Mouse (Mus musculus): Measurements from ENCODE around the gene Ppp2r2c.

DNA sequence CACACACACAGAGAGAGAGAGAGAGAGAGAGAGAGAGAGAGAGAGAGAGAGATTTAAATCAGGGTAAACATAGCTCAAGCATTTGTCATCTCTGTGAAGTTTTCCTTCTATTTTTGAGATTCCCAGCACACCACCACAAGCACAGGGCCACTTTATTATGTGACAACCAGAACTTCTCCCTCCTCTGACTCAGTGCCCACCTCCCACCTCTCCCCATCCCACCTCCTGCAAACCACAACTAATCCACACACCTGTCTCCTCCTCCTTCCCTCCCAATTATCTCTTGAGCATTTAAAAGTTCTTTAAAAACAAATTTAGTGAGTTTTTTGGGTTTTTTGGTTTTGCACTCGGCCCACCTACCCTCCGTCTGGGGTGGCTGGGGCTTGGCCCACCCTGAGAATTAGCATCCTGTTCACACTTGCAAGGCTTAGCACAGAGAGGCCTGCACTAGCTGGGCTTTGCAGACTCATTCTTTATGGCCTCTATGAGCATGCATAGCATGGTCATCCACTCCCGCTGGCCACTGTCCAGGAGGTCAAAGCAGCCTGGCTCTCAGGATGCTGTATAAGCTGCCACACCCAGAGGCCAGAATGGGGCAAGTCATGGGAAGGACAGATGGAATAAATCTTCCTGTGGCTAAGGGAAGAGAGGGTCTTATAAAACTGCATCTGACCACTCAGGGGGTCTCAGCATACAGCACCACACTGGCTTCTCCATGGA is 122.5 kb downstream of the Ppp2r2c start:
- TF ChIP-seq CTCF (IDR thresholded peaks at IDR 0.05; ENCODE audit: borderline replicate concordance, insufficient read depth, low read depth, low read length) (no peak), POLR2A (IDR thresholded peaks at IDR 0.05; ENCODE audit: borderline replicate concordance, insufficient read depth, low read length) (no peak)
